Mouse (Mus musculus) stomach, postnatal 0 days (tissue): ENCODE data around the gene Gm10337.

ENCODE experiments used
- CTCF ChIP-seq: IDR thresholded peaks from 2 replicates; pipeline ENCODE4 v1.5.1; 2016; ENCODE audit warnings: antibody characterized with exemption, low read depth, mild to moderate bottlenecking, moderate library complexity
- EP300 ChIP-seq: optimal IDR thresholded peaks from 2 replicates; pipeline ENCODE3; 2016; ENCODE audit warnings: antibody characterized with exemption

DNA sequence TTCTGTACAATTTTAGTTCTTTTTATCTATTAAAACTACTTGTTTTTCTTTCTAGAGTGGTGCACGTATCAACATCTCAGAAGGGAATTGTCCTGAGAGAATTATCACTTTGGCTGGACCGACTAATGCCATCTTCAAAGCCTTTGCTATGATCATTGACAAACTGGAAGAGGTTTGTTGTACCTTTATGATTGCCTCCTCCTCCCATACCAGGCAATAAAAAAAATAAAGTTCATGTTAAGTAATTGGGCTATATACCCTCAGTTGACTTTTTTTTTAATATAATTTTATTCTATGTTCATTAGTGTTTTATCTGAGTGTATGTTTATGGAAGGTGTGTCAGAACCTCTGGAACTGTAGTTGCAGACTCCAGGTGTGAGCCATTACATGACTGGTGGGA is 29.0 kb upstream of the Gm10337 start:
- no peak for TF ChIP-seq CTCF
- TF ChIP-seq EP300, result no peak
